Mouse (Mus musculus): ENCODE data around the gene Tnfsf9. TPM values are rescaled to one million over a fixed set of nuclear protein-coding genes. Genes with fewer than 3 reads are reported as not detected.

Tnfsf9 gene
- polyA plus RNA-seq, 1 experiment, result 3.3 TPM

DNA sequence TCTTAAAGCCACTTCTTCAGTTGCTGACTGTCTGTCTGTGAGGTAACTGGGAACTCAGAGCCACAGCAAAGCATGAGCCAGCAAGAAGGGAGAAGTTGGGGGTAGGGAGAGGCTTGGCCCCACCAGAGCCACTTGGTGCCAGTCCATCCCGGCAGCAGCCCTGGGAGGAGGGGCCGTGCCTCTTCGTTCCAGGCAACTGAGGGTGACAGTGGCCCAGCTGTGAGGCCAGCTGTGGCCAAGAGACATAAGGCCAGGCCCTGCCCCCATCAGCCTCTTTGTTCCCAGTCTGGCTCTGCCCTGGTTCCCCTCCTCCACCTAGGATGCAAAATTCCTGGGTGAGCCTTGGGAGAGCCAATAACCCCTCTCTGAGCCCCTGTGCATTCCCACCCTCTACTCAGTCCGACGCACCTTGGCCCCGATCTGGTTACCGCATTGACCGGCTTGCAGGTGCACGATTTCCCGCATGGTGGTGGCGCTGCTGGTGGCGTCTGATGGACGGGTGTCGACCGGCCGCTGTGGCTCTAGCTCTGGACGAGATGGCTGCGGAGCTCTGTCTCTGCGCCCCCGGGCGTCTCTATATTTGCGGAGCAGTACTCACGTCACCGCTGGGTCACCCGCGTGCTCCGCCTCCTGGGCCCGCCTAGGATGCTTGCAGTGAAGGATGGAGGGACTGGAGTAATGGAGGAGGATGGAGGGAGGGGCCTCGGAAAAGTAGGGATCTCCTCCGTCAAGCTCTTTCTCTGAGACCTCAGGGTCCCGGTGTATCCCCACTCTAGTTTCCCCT lies 17.9 kb upstream of the Tnfsf9 start, which contains the start of gene Tubb4a:
Tubb4a (minus strand) TSS at position 734 of the 784 bp plus-strand sequence.
- H3K9me3 ChIP-seq, result peaks cover under 1% of the 10 kb centered on the region; the same call in 1 of the 2 replicates
- H3K4me3 ChIP-seq (replicated peaks), result peak within 1 kb of the TSS; percentile 59
- peaks cover 15% of the 10 kb centered on the region for H3K36me3 ChIP-seq (replicated peaks; ENCODE audit: low read length)
- peaks cover 15% of the 10 kb centered on the region for H3K27me3 ChIP-seq (replicated peaks)
- TF ChIP-seq FLI1 (IDR thresholded peaks at IDR 0.05; ENCODE audit: low read length) (no peak), GATA1 (IDR thresholded peaks at IDR 0.05; ENCODE audit: borderline replicate concordance, low read length) (no peak)
- H3K4me1 ChIP-seq, result peaks cover 36% of the 10 kb centered on the region

GRCm38 (mm10) chr17:57094222-57094621 lies 10.9 kb upstream of the Tnfsf9 start:
- TF ChIP-seq GATA1 (IDR thresholded peaks at IDR 0.05; ENCODE audit: borderline replicate concordance, low read length), result no peak
- TF ChIP-seq FLI1 (IDR thresholded peaks at IDR 0.05; ENCODE audit: low read length), result no peak
- Histone ChIP-seq H3K9me3 (peaks cover 6% of the 10 kb centered on the region; the same call in 1 of the 2 replicates), H3K27me3 (replicated peaks) (no peaks in the 10 kb centered on the region)

GRCm38 (mm10) chr17:57095855-57096622 lies 9.1 kb upstream of the Tnfsf9 start:
- TF ChIP-seq GATA1 (IDR thresholded peaks at IDR 0.05; ENCODE audit: borderline replicate concordance, low read length), result no peak
- TF ChIP-seq FLI1 (IDR thresholded peaks at IDR 0.05; ENCODE audit: low read length), result no peak
- Histone ChIP-seq H3K9me3 (peaks cover 6% of the 10 kb centered on the region; the same call in 1 of the 2 replicates), H3K27me3 (replicated peaks) (no peaks in the 10 kb centered on the region), H3K4me3 (replicated peaks) (peak overlapping the region; percentile 90), H3K4me1 (peaks cover 70% of the 10 kb centered on the region), H3K36me3 (replicated peaks; ENCODE audit: low read length) (peaks cover 41% of the 10 kb centered on the region)

More at GRCm38 (mm10) chr17:57094222-57094621, 10.9 kb upstream of the Tnfsf9 start:
- Histone ChIP-seq H3K4me3 (replicated peaks) (no peak overlapping the region), H3K4me1 (peaks cover 63% of the 10 kb centered on the region), H3K36me3 (replicated peaks; ENCODE audit: low read length) (peaks cover 25% of the 10 kb centered on the region)

DNA sequence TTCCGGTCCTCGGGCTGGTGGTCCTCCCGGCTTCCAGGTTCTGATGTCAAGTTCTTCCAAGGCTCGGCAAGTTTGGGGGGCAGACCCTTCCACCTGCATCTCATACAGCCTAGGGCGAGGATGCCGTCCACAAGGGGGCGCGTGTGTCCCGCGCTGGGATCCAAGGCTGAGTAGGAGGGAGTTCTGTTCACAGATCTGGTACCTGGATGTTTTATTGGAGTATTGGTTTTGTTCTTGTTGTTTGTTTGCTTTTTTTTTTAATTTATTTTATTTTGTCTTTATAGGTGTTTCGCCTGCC lies 8.6 kb upstream of the Tnfsf9 start:
- peaks cover 70% of the 10 kb centered on the region for H3K4me1 ChIP-seq
- H3K4me3 ChIP-seq (replicated peaks), result peak overlapping the region; percentile 90
- H3K27me3 ChIP-seq (replicated peaks), result no peaks in the 10 kb centered on the region
- no peak for TF ChIP-seq FLI1 (IDR thresholded peaks at IDR 0.05; ENCODE audit: low read length)
- no peak for TF ChIP-seq GATA1 (IDR thresholded peaks at IDR 0.05; ENCODE audit: borderline replicate concordance, low read length)
- peaks cover 6% of the 10 kb centered on the region; the same call in 1 of the 2 replicates for H3K9me3 ChIP-seq
- peaks cover 46% of the 10 kb centered on the region for H3K36me3 ChIP-seq (replicated peaks; ENCODE audit: low read length)

DNA sequence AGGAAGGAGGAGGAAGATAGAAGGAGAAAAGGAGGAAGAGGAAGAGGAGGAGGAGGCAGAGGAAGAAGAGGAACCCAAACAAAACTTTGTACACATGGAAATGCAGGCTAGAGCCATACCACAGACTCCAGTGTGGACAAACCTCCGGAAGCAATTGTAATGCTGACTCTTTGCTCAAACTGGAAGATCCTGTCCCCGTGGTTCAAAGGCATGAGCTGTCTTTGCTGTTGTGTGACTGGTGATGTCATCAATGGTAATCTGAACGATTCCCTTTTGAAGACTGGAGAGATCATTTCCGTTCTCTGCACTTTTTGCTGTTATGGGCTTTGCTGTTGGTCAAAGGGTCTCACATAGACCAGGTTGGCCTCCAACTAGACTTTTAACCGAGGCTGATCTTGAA lies 6.8 kb upstream of the Tnfsf9 start:
- Histone ChIP-seq H3K4me3 (replicated peaks) (no peak overlapping the region), H3K36me3 (replicated peaks; ENCODE audit: low read length) (peaks cover 52% of the 10 kb centered on the region), H3K9me3 (peaks cover 3% of the 10 kb centered on the region; the same call in 1 of the 2 replicates), H3K27me3 (replicated peaks) (no peaks in the 10 kb centered on the region), H3K4me1 (peaks cover 78% of the 10 kb centered on the region)
- TF ChIP-seq GATA1 (IDR thresholded peaks at IDR 0.05; ENCODE audit: borderline replicate concordance, low read length) (no peak), FLI1 (IDR thresholded peaks at IDR 0.05; ENCODE audit: low read length) (no peak)

DNA sequence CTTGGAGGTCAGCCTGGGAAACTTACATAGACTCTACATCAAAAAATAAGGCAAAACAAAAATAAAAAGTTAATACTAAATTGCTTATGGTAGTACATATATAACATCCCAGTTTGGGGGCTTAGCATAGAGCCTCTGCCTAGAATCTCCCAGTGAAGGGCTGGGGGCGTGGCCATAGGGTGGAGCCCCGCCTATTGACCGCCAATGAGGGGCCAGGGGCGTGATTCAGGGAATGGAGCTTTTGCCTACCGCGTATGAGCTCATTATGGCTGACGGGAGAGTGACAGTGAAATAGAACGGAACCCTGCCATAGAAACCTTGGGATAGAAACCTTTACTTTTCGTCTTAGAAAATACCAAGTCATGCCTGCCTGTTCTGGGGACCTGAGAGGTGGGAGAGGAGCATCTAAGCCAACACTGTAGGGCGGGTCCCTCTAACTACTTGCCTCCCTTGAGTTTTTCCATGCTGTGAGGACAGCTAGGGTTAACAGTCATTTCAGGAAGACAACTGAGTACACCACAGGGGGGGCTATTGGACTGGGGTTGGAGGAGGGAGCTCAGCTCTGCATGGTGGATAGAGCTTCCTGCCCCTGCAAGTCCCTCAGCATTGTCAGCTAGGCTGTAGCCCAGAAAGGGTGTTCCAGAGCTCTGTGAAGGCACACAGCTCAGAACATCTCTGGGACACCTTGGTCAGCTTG lies 5.3 kb upstream of the Tnfsf9 start:
- H3K36me3 ChIP-seq (replicated peaks; ENCODE audit: low read length), result peaks cover 54% of the 10 kb centered on the region
- H3K4me3 ChIP-seq (replicated peaks), result peak overlapping the region; percentile 29
- no peaks in the 10 kb centered on the region for H3K27me3 ChIP-seq (replicated peaks)
- no peaks in the 10 kb centered on the region for H3K9me3 ChIP-seq
- peaks cover 88% of the 10 kb centered on the region for H3K4me1 ChIP-seq
- no peak for TF ChIP-seq GATA1 (IDR thresholded peaks at IDR 0.05; ENCODE audit: borderline replicate concordance, low read length)
- TF ChIP-seq FLI1 (IDR thresholded peaks at IDR 0.05; ENCODE audit: low read length), result no peak; the same call in 1 of the 2 replicates

DNA sequence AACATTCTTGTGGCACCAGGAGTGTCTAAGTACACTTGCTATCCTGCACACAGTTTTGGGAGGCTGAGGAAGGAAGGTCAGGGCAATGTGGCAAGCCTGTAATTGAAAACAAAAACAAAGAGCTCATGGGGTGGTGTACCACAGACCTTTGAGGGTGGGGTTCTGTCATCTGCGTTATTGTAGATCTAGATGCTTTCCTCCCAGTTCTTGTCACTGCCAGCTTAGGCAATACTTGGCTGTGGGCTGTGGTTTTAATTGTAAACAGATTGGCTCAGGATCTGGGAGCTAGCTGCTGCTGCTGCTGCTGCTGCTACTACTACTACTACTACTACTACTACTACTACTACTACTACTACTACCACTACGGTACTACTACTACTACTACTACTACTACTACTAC lies 2.8 kb upstream of the Tnfsf9 start:
- H3K4me3 ChIP-seq (replicated peaks), result no peak overlapping the region
- H3K27me3 ChIP-seq (replicated peaks), result no peaks in the 10 kb centered on the region
- H3K4me1 ChIP-seq, result peaks cover 89% of the 10 kb centered on the region
- H3K36me3 ChIP-seq (replicated peaks; ENCODE audit: low read length), result peaks cover 66% of the 10 kb centered on the region
- TF ChIP-seq FLI1 (IDR thresholded peaks at IDR 0.05; ENCODE audit: low read length), result no peak
- TF ChIP-seq GATA1 (IDR thresholded peaks at IDR 0.05; ENCODE audit: borderline replicate concordance, low read length), result no peak
- H3K9me3 ChIP-seq, result no peaks in the 10 kb centered on the region

GRCm38 (mm10) chr17:57104496-57104895 lies 629 bp upstream of the Tnfsf9 start:
- Histone ChIP-seq H3K9me3 (no peaks in the 10 kb centered on the region), H3K36me3 (replicated peaks; ENCODE audit: low read length) (peaks cover 61% of the 10 kb centered on the region), H3K4me1 (peaks cover 84% of the 10 kb centered on the region), H3K27me3 (replicated peaks) (no peaks in the 10 kb centered on the region), H3K4me3 (replicated peaks) (peak overlapping the region; percentile 100)
- no peak for TF ChIP-seq FLI1 (IDR thresholded peaks at IDR 0.05; ENCODE audit: low read length)
- no peak for TF ChIP-seq GATA1 (IDR thresholded peaks at IDR 0.05; ENCODE audit: borderline replicate concordance, low read length)

- Histone ChIP-seq H3K27me3 (replicated peaks) (no peaks in the 10 kb centered on the region), H3K4me1 (peaks cover 76% of the 10 kb centered on the region), H3K36me3 (replicated peaks; ENCODE audit: low read length) (peaks cover 47% of the 10 kb centered on the region), H3K4me3 (replicated peaks) (peak overlapping the region; percentile 100), H3K9me3 (no peaks in the 10 kb centered on the region)
- TF ChIP-seq GATA1 (IDR thresholded peaks at IDR 0.05; ENCODE audit: borderline replicate concordance, low read length), result no peak
- no peak for TF ChIP-seq FLI1 (IDR thresholded peaks at IDR 0.05; ENCODE audit: low read length)
These were observed 877 bp downstream of the Tnfsf9 start for GRCm38 (mm10) chr17:57106035-57106368.

Measured in megakaryocyte, embryonic 14.5 days (primary cell).